Mouse (Mus musculus) liver, embryonic 11.5 days (tissue): ENCODE results near the gene Car7. TPM values are rescaled to one million over a fixed set of nuclear protein-coding genes. Genes with fewer than 3 reads are reported as not detected.
"Not testable (repeated sequence)": the region's sequence is repeated elsewhere in the genome, so short reads cannot be mapped to it uniquely, and the experiment has no call there.

Source experiments
- ATAC-seq: fragments of 200-750 bp; cut with Nextera tagmentation; replicated peaks from 2 replicates; pipeline ENCODE4 v1.8.0; 2017; ENCODE audit warnings: moderate number of reproducible peaks, mild to moderate bottlenecking, moderate TSS enrichment, moderate library complexity; ENCODE audit not compliant: low FRiP score
- DNase-seq: peaks from one replicate; pipeline ENCODE4 v3.0.0-alpha.2; 2017; ENCODE audit warnings: low spot score
- H3K27ac ChIP-seq: fragments of 300-500 bp; sonication (generic); 2 replicates; pipeline ENCODE4 v1.5.1; 2014; ENCODE audit warnings: mild to moderate bottlenecking, low read depth, low read length, control low read depth
- H3K27me3 ChIP-seq: fragments of 300-500 bp; sonication (generic); replicated peaks from 2 replicates; pipeline ENCODE4 v1.6.1; 2014; ENCODE audit warnings: low read length, mixed read lengths; ENCODE audit not compliant: control insufficient read depth, insufficient read depth
- H3K36me3 ChIP-seq: fragments of 300-500 bp; sonication (generic); 2 replicates; pipeline ENCODE4 v1.6.1; 2014; ENCODE audit warnings: mild to moderate bottlenecking, low read length, moderate library complexity, mixed read lengths; ENCODE audit not compliant: control insufficient read depth, insufficient read depth
- H3K4me1 ChIP-seq: fragments of 300-500 bp; sonication (generic); replicated peaks from 2 replicates; pipeline ENCODE4 v1.6.1; 2014; ENCODE audit warnings: low read length, mixed read lengths; ENCODE audit not compliant: control insufficient read depth, insufficient read depth
- H3K4me2 ChIP-seq: fragments of 300-500 bp; sonication (generic); 2 replicates; pipeline ENCODE4 v1.6.1; 2014; ENCODE audit warnings: mild to moderate bottlenecking, control low read depth, moderate library complexity
- H3K4me3 ChIP-seq: fragments of 300-500 bp; sonication (generic); 2 replicates; pipeline ENCODE4 v1.5.1; 2014; ENCODE audit warnings: low read depth, low read length, control low read depth
- H3K9ac ChIP-seq: fragments of 300-500 bp; sonication (generic); 2 replicates; pipeline ENCODE4 v1.6.1; 2014; ENCODE audit warnings: low read depth, low read length, control low read depth
- H3K9me3 ChIP-seq: fragments of 300-500 bp; sonication (generic); 2 replicates; pipeline ENCODE4 v1.6.1; 2016; ENCODE audit warnings: low read length, inconsistent platforms, mixed read lengths; ENCODE audit not compliant: control insufficient read depth
- WGBS: fragments of 180-500 bp; shearing (Covaris S2); extraction: QIAGEN DNeasy Blood & Tissue Kit; methylation state at CpG from one replicate; pipeline ENCODE4 v1.1.7; 2014; 5-methylcytosine and 5-hydroxymethylcytosine counted together
- polyA plus RNA-seq: library from polyadenylated mRNA; unstranded; fragments of >200 nt; fragmentation: Nextera tagmentation; extraction: Ambion mirVana; gene quantifications from 2 replicates; pipeline ENCODE4 v1.2.1, GENCODE M21; 2014

Car7 gene
- polyA plus RNA-seq, 1 experiment from 2014 or later, result 2.1 TPM

GRCm38 (mm10) chr8:104577606-104578005 is 43.1 kb downstream of the Car7 start:
- H3K27ac ChIP-seq, DNase-seq, H3K4me3 ChIP-seq, H3K36me3 ChIP-seq, H3K4me1 ChIP-seq, ATAC-seq, H3K9me3 ChIP-seq, H3K4me2 ChIP-seq, H3K9ac ChIP-seq, H3K27me3 ChIP-seq: not testable (repeated sequence)
- 72% methylated on average over 17 of the region's 17 CpGs for whole genome bisulfite sequencing

GRCm38 (mm10) chr8:104584522-104584921 is 50.0 kb downstream of the Car7 start:
- WGBS, result 51% methylated on average over 1 of the region's 1 CpGs
- DNase-seq (no peak), ATAC-seq (no peak)
- Histone ChIP-seq H3K36me3 (no peaks in the 10 kb centered on the region), H3K9me3 (no peaks in the 10 kb centered on the region), H3K27me3 (no peaks in the 10 kb centered on the region), H3K4me3 (no peak overlapping the region), H3K9ac (no peak overlapping the region), H3K4me1 (no peaks in the 10 kb centered on the region), H3K4me2 (no peak overlapping the region), H3K27ac (no peak overlapping the region)

- 76% methylated on average over 3 of the region's 3 CpGs for WGBS
- Histone ChIP-seq H3K27me3 (no peaks in the 10 kb centered on the region), H3K4me3 (no peak overlapping the region), H3K4me1 (peaks cover 7% of the 10 kb centered on the region), H3K4me2 (no peak overlapping the region), H3K9ac (no peak overlapping the region), H3K9me3 (no peaks in the 10 kb centered on the region), H3K27ac (no peak overlapping the region), H3K36me3 (peaks cover 10% of the 10 kb centered on the region)
- ATAC-seq (no peak), DNase-seq (no peak)
These were observed 55.8 kb downstream of the Car7 start for GRCm38 (mm10) chr8:104590284-104590683.

GRCm38 (mm10) chr8:104591133-104591834 is 56.8 kb downstream of the Car7 start, which contains the start of gene Pdp2:
Pdp2 (plus strand) TSS chr8:104591451.
- DNase-seq (peak; percentile 86), ATAC-seq (peak; percentile 99)
- WGBS, result under 1% methylated on average over 42 of the region's 44 CpGs
- no peaks in the 10 kb centered on the region for H3K9me3 ChIP-seq
- H3K27ac ChIP-seq, result peak within 1 kb of the TSS; percentile 36; the same call in 1 of the 2 replicates
- H3K27me3 ChIP-seq, result no peaks in the 10 kb centered on the region
- H3K9ac ChIP-seq, result peak within 1 kb of the TSS; percentile 60
- peak within 1 kb of the TSS; percentile 81 for H3K4me2 ChIP-seq
- peaks cover 11% of the 10 kb centered on the region for H3K4me1 ChIP-seq
- H3K36me3 ChIP-seq, result peaks cover 12% of the 10 kb centered on the region
- H3K4me3 ChIP-seq, result peak within 1 kb of the TSS; percentile 56

GRCm38 (mm10) chr8:104591856-104592255 is 57.4 kb downstream of the Car7 start:
- peak overlapping the region; percentile 56 for H3K4me3 ChIP-seq
- H3K27ac ChIP-seq, result peak overlapping the region; percentile 14; the same call in 1 of the 2 replicates
- ATAC-seq (no peak), DNase-seq (no peak)
- no peaks in the 10 kb centered on the region for H3K9me3 ChIP-seq
- H3K4me2 ChIP-seq, result peak overlapping the region; percentile 81
- H3K36me3 ChIP-seq, result peaks cover 13% of the 10 kb centered on the region
- peaks cover 11% of the 10 kb centered on the region for H3K4me1 ChIP-seq
- H3K9ac ChIP-seq, result peak overlapping the region; percentile 60
- WGBS, result 5% methylated on average over 9 of the region's 9 CpGs
- H3K27me3 ChIP-seq, result no peaks in the 10 kb centered on the region

GRCm38 (mm10) chr8:104592566-104592965 is 58.1 kb downstream of the Car7 start:
- 74% methylated on average over 6 of the region's 6 CpGs for WGBS
- Histone ChIP-seq H3K4me3 (peak overlapping the region; percentile 56), H3K9ac (no peak overlapping the region), H3K4me1 (peaks cover 11% of the 10 kb centered on the region), H3K9me3 (no peaks in the 10 kb centered on the region), H3K27ac (no peak overlapping the region), H3K27me3 (no peaks in the 10 kb centered on the region), H3K36me3 (peaks cover 13% of the 10 kb centered on the region), H3K4me2 (peak overlapping the region; percentile 81)
- no peak for DNase-seq
- no peak for ATAC-seq

- H3K4me3 ChIP-seq, result no peak overlapping the region
- no peaks in the 10 kb centered on the region for H3K9me3 ChIP-seq
- no peak overlapping the region for H3K27ac ChIP-seq
- no peaks in the 10 kb centered on the region for H3K27me3 ChIP-seq
- DNase-seq (no peak), ATAC-seq (no peak)
- H3K4me2 ChIP-seq, result no peak overlapping the region
- peaks cover 11% of the 10 kb centered on the region for H3K4me1 ChIP-seq
- peaks cover 13% of the 10 kb centered on the region for H3K36me3 ChIP-seq
- 93% methylated on average over 31 of the region's 31 CpGs for WGBS
- no peak overlapping the region for H3K9ac ChIP-seq
These were observed 59.2 kb downstream of the Car7 start for GRCm38 (mm10) chr8:104593536-104594325.

GRCm38 (mm10) chr8:104594611-104595362 is 60.3 kb downstream of the Car7 start:
- no peak overlapping the region for H3K27ac ChIP-seq
- ATAC-seq (no peak), DNase-seq (no peak)
- H3K9ac ChIP-seq, result no peak overlapping the region
- H3K4me3 ChIP-seq, result no peak overlapping the region
- peaks cover 13% of the 10 kb centered on the region for H3K36me3 ChIP-seq
- H3K4me2 ChIP-seq, result no peak overlapping the region
- WGBS, result 95% methylated on average over 19 of the region's 19 CpGs
- H3K4me1 ChIP-seq, result peaks cover 11% of the 10 kb centered on the region
- no peaks in the 10 kb centered on the region for H3K27me3 ChIP-seq
- H3K9me3 ChIP-seq, result no peaks in the 10 kb centered on the region
